Mouse (Mus musculus): ENCODE data around the gene Ovch2. TPM values are rescaled to one million over a fixed set of nuclear protein-coding genes. Genes with fewer than 3 reads are reported as not detected.
"Not testable (repeated sequence)": the region's sequence is repeated elsewhere in the genome, so short reads cannot be mapped to it uniquely, and the experiment has no call there.

Ovch2 gene
- not detected in 2 replicates for polyA plus RNA-seq (2012; rRNA removed)

- TF ChIP-seq CTCF (IDR thresholded peaks at IDR 0.05; ENCODE audit: extremely low read depth, insufficient read depth, insufficient read length, insufficient replicate concordance) (no peak), POLR2A (IDR thresholded peaks at IDR 0.05; ENCODE audit: low read depth, low read length) (no peak)
- no peak for DNase-seq (ENCODE audit: low read depth in 1 of 2, low spot score in 2 of 2)
- H3K4me1 ChIP-seq (ENCODE audit: control insufficient read depth, insufficient read depth, insufficient read length): no peaks in the 10 kb centered on the region
- WGBS: 76% methylated on average over 2 of the region's 2 CpGs
- no peak within 1 kb of the TSS for H3K27ac ChIP-seq (ENCODE audit: insufficient read depth, low read length)
- no peak within 1 kb of the TSS for H3K4me3 ChIP-seq (ENCODE audit: extremely low read depth, insufficient read depth, insufficient read length)
- H3K36me3 ChIP-seq (ENCODE audit: control insufficient read depth, insufficient read depth, low read length): no peaks in the 10 kb centered on the region
- H3K27me3 ChIP-seq (ENCODE audit: control insufficient read depth, insufficient read depth, low read length): no peaks in the 10 kb centered on the region
Measured at GRCm38 (mm10) chr7:107801108-107801507, at the start of gene Ovch2. Gene Ovch2, minus strand, starts transcription at chr7:107801208.

- not testable (repeated sequence) for H3K36me3 ChIP-seq (ENCODE audit: control insufficient read depth, insufficient read depth, low read length); H3K4me1 ChIP-seq (ENCODE audit: control insufficient read depth, insufficient read depth, insufficient read length); H3K4me3 ChIP-seq (ENCODE audit: extremely low read depth, insufficient read depth, insufficient read length); DNase-seq (ENCODE audit: low read depth in 1 of 2, low spot score in 2 of 2); H3K27me3 ChIP-seq (ENCODE audit: control insufficient read depth, insufficient read depth, low read length); H3K27ac ChIP-seq (ENCODE audit: insufficient read depth, low read length)
- 89% methylated on average over 1 of the region's 1 CpGs for WGBS
Measured at GRCm38 (mm10) chr7:107847390-107847789, 46.4 kb upstream of the Ovch2 start, which contains the start of gene Olfr470. Gene Olfr470, minus strand, starts transcription at chr7:107847490.

GRCm38 (mm10) chr7:107841719-107842118 lies 40.7 kb upstream of the Ovch2 start:
- TF ChIP-seq POLR2A (IDR thresholded peaks at IDR 0.05; ENCODE audit: low read depth, low read length) (no peak), CTCF (IDR thresholded peaks at IDR 0.05; ENCODE audit: extremely low read depth, insufficient read depth, insufficient read length, insufficient replicate concordance) (no peak)
- Histone ChIP-seq H3K4me1 (ENCODE audit: control insufficient read depth, insufficient read depth, insufficient read length) (no peaks in the 10 kb centered on the region), H3K27me3 (ENCODE audit: control insufficient read depth, insufficient read depth, low read length) (no peaks in the 10 kb centered on the region), H3K27ac (ENCODE audit: insufficient read depth, low read length) (no peak overlapping the region), H3K36me3 (ENCODE audit: control insufficient read depth, insufficient read depth, low read length) (no peaks in the 10 kb centered on the region), H3K4me3 (ENCODE audit: extremely low read depth, insufficient read depth, insufficient read length) (no peak overlapping the region)
- WGBS: 80% methylated on average over 1 of the region's 1 CpGs
- no peak for DNase-seq (ENCODE audit: low read depth in 1 of 2, low spot score in 2 of 2)

GRCm38 (mm10) chr7:107825441-107825840 lies 24.4 kb upstream of the Ovch2 start, which contains the start of gene Olfr469:
Gene Olfr469, minus strand, starts transcription at chr7:107825541.
- not testable (repeated sequence) for H3K4me1 ChIP-seq (ENCODE audit: control insufficient read depth, insufficient read depth, insufficient read length); H3K27ac ChIP-seq (ENCODE audit: insufficient read depth, low read length); H3K36me3 ChIP-seq (ENCODE audit: control insufficient read depth, insufficient read depth, low read length); DNase-seq (ENCODE audit: low read depth in 1 of 2, low spot score in 2 of 2); H3K27me3 ChIP-seq (ENCODE audit: control insufficient read depth, insufficient read depth, low read length); H3K4me3 ChIP-seq (ENCODE audit: extremely low read depth, insufficient read depth, insufficient read length)

GRCm38 (mm10) chr7:107823867-107824266 lies 22.9 kb upstream of the Ovch2 start:
- DNase-seq (ENCODE audit: low read depth in 1 of 2, low spot score in 2 of 2); H3K27ac ChIP-seq (ENCODE audit: insufficient read depth, low read length); H3K36me3 ChIP-seq (ENCODE audit: control insufficient read depth, insufficient read depth, low read length); H3K4me1 ChIP-seq (ENCODE audit: control insufficient read depth, insufficient read depth, insufficient read length); H3K27me3 ChIP-seq (ENCODE audit: control insufficient read depth, insufficient read depth, low read length); H3K4me3 ChIP-seq (ENCODE audit: extremely low read depth, insufficient read depth, insufficient read length): not testable (repeated sequence)
- WGBS: 12% methylated on average over 2 of the region's 2 CpGs

- TF ChIP-seq CTCF (IDR thresholded peaks at IDR 0.05; ENCODE audit: extremely low read depth, insufficient read depth, insufficient read length, insufficient replicate concordance) (no peak), POLR2A (IDR thresholded peaks at IDR 0.05; ENCODE audit: low read depth, low read length) (no peak)
- no peaks in the 10 kb centered on the region for H3K36me3 ChIP-seq (ENCODE audit: control insufficient read depth, insufficient read depth, low read length)
- no peak for DNase-seq (ENCODE audit: low read depth in 1 of 2, low spot score in 2 of 2)
- no peak overlapping the region for H3K4me3 ChIP-seq (ENCODE audit: extremely low read depth, insufficient read depth, insufficient read length)
- H3K4me1 ChIP-seq (ENCODE audit: control insufficient read depth, insufficient read depth, insufficient read length): no peaks in the 10 kb centered on the region
- H3K27ac ChIP-seq (ENCODE audit: insufficient read depth, low read length): no peak overlapping the region
- H3K27me3 ChIP-seq (ENCODE audit: control insufficient read depth, insufficient read depth, low read length): no peaks in the 10 kb centered on the region
Measured at GRCm38 (mm10) chr7:107819442-107819841, 18.4 kb upstream of the Ovch2 start.

GRCm38 (mm10) chr7:107811963-107812362 lies 11.0 kb upstream of the Ovch2 start, which contains the start of gene Olfr467:
Gene Olfr467, plus strand, starts transcription at chr7:107812263.
- Histone ChIP-seq H3K4me1 (ENCODE audit: control insufficient read depth, insufficient read depth, insufficient read length) (no peaks in the 10 kb centered on the region), H3K27me3 (ENCODE audit: control insufficient read depth, insufficient read depth, low read length) (no peaks in the 10 kb centered on the region), H3K27ac (ENCODE audit: insufficient read depth, low read length) (no peak within 1 kb of the TSS), H3K36me3 (ENCODE audit: control insufficient read depth, insufficient read depth, low read length) (no peaks in the 10 kb centered on the region), H3K4me3 (ENCODE audit: extremely low read depth, insufficient read depth, insufficient read length) (no peak within 1 kb of the TSS)
- no peak for DNase-seq (ENCODE audit: low read depth in 1 of 2, low spot score in 2 of 2)
- TF ChIP-seq CTCF (IDR thresholded peaks at IDR 0.05; ENCODE audit: extremely low read depth, insufficient read depth, insufficient read length, insufficient replicate concordance) (no peak), POLR2A (IDR thresholded peaks at IDR 0.05; ENCODE audit: low read depth, low read length) (no peak)

GRCm38 (mm10) chr7:107802138-107802537 lies 1.1 kb upstream of the Ovch2 start:
- TF ChIP-seq POLR2A (IDR thresholded peaks at IDR 0.05; ENCODE audit: low read depth, low read length): no peak
- TF ChIP-seq CTCF (IDR thresholded peaks at IDR 0.05; ENCODE audit: extremely low read depth, insufficient read depth, insufficient read length, insufficient replicate concordance): no peak
- DNase-seq (ENCODE audit: low read depth in 1 of 2, low spot score in 2 of 2): no peak
- no peak overlapping the region for H3K27ac ChIP-seq (ENCODE audit: insufficient read depth, low read length)
- H3K4me1 ChIP-seq (ENCODE audit: control insufficient read depth, insufficient read depth, insufficient read length): no peaks in the 10 kb centered on the region
- 53% methylated on average over 3 of the region's 3 CpGs for WGBS
- no peaks in the 10 kb centered on the region for H3K36me3 ChIP-seq (ENCODE audit: control insufficient read depth, insufficient read depth, low read length)
- no peaks in the 10 kb centered on the region for H3K27me3 ChIP-seq (ENCODE audit: control insufficient read depth, insufficient read depth, low read length)
- H3K4me3 ChIP-seq (ENCODE audit: extremely low read depth, insufficient read depth, insufficient read length): no peak overlapping the region
